Mouse (Mus musculus) layer of hippocampus, adult 9-11 months (tissue): Measurements from ENCODE around the gene Gm20388.
"Not testable (repeated sequence)": the region's sequence is repeated elsewhere in the genome, so short reads cannot be mapped to it uniquely, and the experiment has no call there.

ENCODE experiments used
- DNase-seq: peaks from one replicate; pipeline ENCODE4 v3.0.0; 2022

Gm20388 gene

GRCm38 (mm10) chr8:123410049-123410587 lies 3499.5 kb downstream of the Gm20388 start:
- peak; percentile 73 for DNase-seq

- no peak for DNase-seq
Measured at GRCm38 (mm10) chr8:123410788-123411187, 3500.1 kb downstream of the Gm20388 start.

GRCm38 (mm10) chr8:123411246-123411645 lies 3500.6 kb downstream of the Gm20388 start, which contains the start of gene Tubb3:
Tubb3 (plus strand) TSS chr8:123411424.
- peak; percentile 92 for DNase-seq

- DNase-seq, result no peak
Measured at GRCm38 (mm10) chr8:123411781-123412327, 3501.2 kb downstream of the Gm20388 start.

GRCm38 (mm10) chr8:123412560-123413170 lies 3502.0 kb downstream of the Gm20388 start:
- DNase-seq, result peak; percentile 91

GRCm38 (mm10) chr8:123414255-123414654 lies 3503.6 kb downstream of the Gm20388 start:
- DNase-seq, result no peak

GRCm38 (mm10) chr8:123414997-123415696 lies 3504.5 kb downstream of the Gm20388 start:
- not testable (repeated sequence) for DNase-seq

GRCm38 (mm10) chr8:123415967-123416943 lies 3505.6 kb downstream of the Gm20388 start:
- no peak for DNase-seq

- no peak for DNase-seq
Measured at GRCm38 (mm10) chr8:123416944-123417555, 3506.4 kb downstream of the Gm20388 start.

GRCm38 (mm10) chr8:123419711-123420110 lies 3509.1 kb downstream of the Gm20388 start:
- no peak for DNase-seq

- DNase-seq, result no peak
Measured at GRCm38 (mm10) chr8:123420525-123421281, 3510.1 kb downstream of the Gm20388 start.

- no peak for DNase-seq
Measured at GRCm38 (mm10) chr8:123421325-123421724, 3510.7 kb downstream of the Gm20388 start.

GRCm38 (mm10) chr8:123422056-123422780 lies 3511.6 kb downstream of the Gm20388 start:
- DNase-seq, result peak; percentile 66

- DNase-seq, result no peak
Measured at GRCm38 (mm10) chr8:123422781-123423159, 3512.1 kb downstream of the Gm20388 start.

- DNase-seq, result no peak
Measured at GRCm38 (mm10) chr8:123423441-123423840, 3512.8 kb downstream of the Gm20388 start, which contains the start of gene Def8. Def8 (plus strand) TSS chr8:123423527.

GRCm38 (mm10) chr8:123426511-123427509 lies 3516.2 kb downstream of the Gm20388 start:
- no peak for DNase-seq

- DNase-seq, result no peak
Measured at GRCm38 (mm10) chr8:123427639-123428275, 3517.1 kb downstream of the Gm20388 start.

- no peak for DNase-seq
Measured at GRCm38 (mm10) chr8:123428343-123428893, 3517.8 kb downstream of the Gm20388 start.
